Mouse (Mus musculus): Measurements from ENCODE around the gene Sipa1. TPM values are rescaled to one million over a fixed set of nuclear protein-coding genes. Genes with fewer than 3 reads are reported as not detected.
A peak's percentile ranks its signal among the peaks of the same experiment; 100 is the strongest.

Gene Sipa1
- polyA plus RNA-seq (2015; fragmentation: Nextera tagmentation; extraction: Ambion mirVana) = 19.1 and 21.7 TPM in 2 replicates

DNA sequence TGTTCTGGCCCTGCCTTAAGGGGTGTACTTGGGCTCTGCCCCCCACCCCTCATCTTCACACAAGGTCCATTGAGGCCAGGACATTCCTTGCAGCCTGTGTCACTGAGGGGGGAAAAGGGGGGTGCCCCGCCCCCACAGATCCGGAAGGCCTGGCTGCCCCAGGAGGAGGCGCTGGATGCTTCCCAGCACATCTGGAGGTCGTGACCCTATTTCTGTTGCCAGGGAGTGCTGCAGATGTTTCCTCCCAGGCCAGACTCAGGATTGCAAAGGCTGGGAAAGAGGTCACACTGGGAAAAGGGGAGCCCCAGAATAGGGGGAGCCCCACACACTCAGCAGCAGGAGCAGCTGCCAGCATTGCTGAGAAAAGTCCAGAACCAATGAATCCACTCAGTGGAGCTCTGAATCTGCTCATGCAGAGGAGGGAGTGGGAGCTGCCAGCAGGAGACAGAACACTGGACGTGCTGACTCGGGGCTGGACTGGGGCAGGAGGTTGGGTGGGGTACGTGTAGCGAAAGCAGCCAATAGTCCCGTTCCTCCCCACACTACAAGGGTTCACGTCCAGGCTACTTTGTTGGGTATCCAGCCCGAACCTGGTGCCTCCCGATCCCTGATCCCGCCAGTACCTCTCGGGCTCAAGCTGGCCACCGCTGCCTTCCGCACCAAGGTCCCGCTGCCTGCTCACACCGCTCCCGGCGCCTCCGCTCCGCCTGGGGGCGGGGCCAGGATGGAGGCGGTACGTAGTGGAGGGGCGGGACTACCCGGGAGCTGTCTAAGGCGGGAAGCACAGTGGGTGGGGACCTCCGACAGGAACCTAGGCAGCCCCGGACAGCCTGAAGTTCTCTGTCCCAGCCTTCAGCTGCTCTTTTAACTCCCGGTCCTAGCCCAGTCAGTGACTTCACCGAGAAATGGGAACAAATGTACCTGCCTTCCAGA lies at the start of gene Sipa1:
Gene Sipa1 (minus strand): TSS at position 727 of the 933 bp plus-strand sequence.
- Histone ChIP-seq H3K9ac (replicated peaks) (peak within 1 kb of the TSS; percentile 43), H3K4me2 (peak within 1 kb of the TSS; percentile 56), H3K4me3 (replicated peaks) (peak within 1 kb of the TSS; percentile 42), H3K4me1 (peaks cover 19% of the 10 kb centered on the region), H3K27me3 (replicated peaks) (no peaks in the 10 kb centered on the region), H3K36me3 (peaks cover 37% of the 10 kb centered on the region), H3K27ac (replicated peaks) (peak within 1 kb of the TSS; percentile 77), H3K9me3 (replicated peaks) (no peaks in the 10 kb centered on the region)
- 2% methylated on average over 32 of the region's 32 CpGs for WGBS
- ATAC-seq (ENCODE audit: low FRiP score) = peak; percentile 86

DNA sequence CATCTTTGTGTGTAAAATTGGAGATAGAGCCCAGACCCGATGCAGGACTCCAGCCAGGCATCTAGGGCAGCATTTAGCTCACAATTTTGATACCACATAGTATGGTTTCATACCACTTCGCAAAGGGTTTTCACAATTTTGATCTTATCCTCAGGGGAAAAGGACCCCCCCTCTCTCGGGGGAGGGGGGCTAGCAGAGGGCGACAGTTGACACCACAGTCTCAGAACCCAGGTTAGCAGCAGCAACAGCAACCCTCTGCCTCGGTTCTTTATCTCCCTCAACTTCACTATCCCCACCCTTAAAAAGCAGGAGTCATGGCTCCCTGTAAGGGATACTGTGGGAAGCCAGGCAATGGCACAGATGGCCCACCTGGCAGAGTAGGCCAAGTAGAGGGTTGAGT lies 49.7 kb upstream of the Sipa1 start:
- peak overlapping the region; percentile 34; the same call in 1 of the 2 replicates for H3K4me2 ChIP-seq
- peaks cover 44% of the 10 kb centered on the region for H3K36me3 ChIP-seq
- no peak overlapping the region for H3K4me3 ChIP-seq (replicated peaks)
- H3K27me3 ChIP-seq (replicated peaks) = no peaks in the 10 kb centered on the region
- WGBS = 87% methylated on average over 5 of the region's 5 CpGs
- 0 out of 2 replicates have a peak overlapping the region, but pooled peaks have one; percentile 18 for H3K27ac ChIP-seq (replicated peaks)
- H3K9ac ChIP-seq (replicated peaks) = no peak overlapping the region
- no peak for ATAC-seq (ENCODE audit: low FRiP score)
- peaks cover 33% of the 10 kb centered on the region for H3K4me1 ChIP-seq
- no peaks in the 10 kb centered on the region for H3K9me3 ChIP-seq (replicated peaks)

DNA sequence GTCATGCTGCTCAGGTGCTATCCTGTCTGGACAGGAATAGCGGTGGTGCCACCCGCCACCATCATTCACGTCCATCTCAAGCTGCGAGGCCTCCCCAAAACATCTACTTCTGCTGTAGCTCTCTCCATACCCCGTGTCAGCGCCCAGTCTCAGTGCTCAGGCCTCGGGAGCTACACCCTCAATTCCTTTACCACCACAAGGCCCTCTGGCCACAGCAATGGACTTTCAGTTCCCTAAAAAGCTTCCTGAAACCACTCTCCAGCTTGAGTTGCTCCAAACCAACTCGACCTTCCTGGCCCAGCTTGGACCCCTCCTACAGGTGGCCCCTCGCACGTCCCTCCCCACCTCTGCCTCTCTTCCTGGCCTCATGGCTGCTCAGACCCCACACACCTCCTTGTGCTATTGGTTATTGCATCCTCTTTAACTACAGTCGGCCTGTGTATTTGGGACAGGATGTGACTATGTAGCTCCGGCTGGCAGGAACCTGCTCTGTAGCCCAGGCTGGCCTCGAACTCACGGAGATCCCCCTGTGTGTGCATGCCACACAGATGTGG lies 48.5 kb upstream of the Sipa1 start:
- no peak overlapping the region for H3K4me3 ChIP-seq (replicated peaks)
- no peak overlapping the region for H3K9ac ChIP-seq (replicated peaks)
- no peak overlapping the region for H3K27ac ChIP-seq (replicated peaks)
- WGBS = 90% methylated on average over 14 of the region's 14 CpGs
- ATAC-seq (ENCODE audit: low FRiP score) = no peak
- no peak overlapping the region for H3K4me2 ChIP-seq
- no peaks in the 10 kb centered on the region for H3K27me3 ChIP-seq (replicated peaks)
- H3K36me3 ChIP-seq = peaks cover 55% of the 10 kb centered on the region
- H3K9me3 ChIP-seq (replicated peaks) = no peaks in the 10 kb centered on the region
- peaks cover 32% of the 10 kb centered on the region for H3K4me1 ChIP-seq

DNA sequence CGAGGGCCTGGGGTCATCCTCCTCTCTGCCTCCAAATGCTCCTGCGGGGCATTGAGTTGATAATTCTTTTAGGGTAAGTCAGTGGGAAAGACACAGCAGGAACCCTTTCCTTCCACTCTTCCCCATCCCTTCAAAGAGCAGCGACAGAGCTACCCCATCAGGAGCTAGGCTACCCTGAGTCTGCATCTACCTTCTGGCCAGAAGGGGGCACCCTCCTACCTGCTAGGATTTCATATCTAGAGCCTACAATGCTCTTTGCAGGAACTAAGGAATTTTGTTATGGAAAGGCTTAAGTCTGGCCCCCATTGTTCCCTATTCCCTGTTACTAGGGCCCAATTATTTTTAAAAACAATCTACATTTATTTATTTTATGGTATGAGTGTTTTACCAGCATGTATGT lies 47.7 kb upstream of the Sipa1 start:
- Histone ChIP-seq H3K36me3 (peaks cover 58% of the 10 kb centered on the region), H3K4me3 (replicated peaks) (no peak overlapping the region), H3K27me3 (replicated peaks) (no peaks in the 10 kb centered on the region), H3K9ac (replicated peaks) (no peak overlapping the region), H3K27ac (replicated peaks) (no peak overlapping the region), H3K4me2 (no peak overlapping the region), H3K9me3 (replicated peaks) (no peaks in the 10 kb centered on the region), H3K4me1 (peaks cover 26% of the 10 kb centered on the region)
- ATAC-seq (ENCODE audit: low FRiP score) = no peak
- WGBS = 4% methylated on average over 3 of the region's 3 CpGs

DNA sequence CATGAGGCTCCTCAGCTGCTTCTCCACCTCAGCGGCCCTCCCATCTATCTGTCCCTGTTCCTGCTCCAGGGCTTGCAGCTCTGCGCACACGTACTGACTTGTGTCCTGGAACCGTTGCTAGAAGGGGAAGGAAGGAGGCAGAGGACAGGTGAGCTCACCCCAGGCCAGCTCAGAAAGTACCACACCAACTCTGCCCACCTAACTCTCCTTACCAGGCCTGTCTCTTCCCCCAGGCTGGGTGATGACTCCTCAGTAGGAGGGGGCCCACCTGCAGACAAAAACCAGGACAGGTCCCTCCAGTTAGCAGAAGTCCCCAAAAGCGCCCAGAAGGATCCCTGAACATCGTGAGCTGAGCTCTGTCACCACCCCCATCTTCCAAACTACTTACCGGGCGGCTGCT lies 47.1 kb upstream of the Sipa1 start:
- H3K4me3 ChIP-seq (replicated peaks) = no peak overlapping the region
- H3K9me3 ChIP-seq (replicated peaks) = no peaks in the 10 kb centered on the region
- H3K27me3 ChIP-seq (replicated peaks) = no peaks in the 10 kb centered on the region
- no peak overlapping the region for H3K9ac ChIP-seq (replicated peaks)
- H3K4me1 ChIP-seq = peaks cover 23% of the 10 kb centered on the region
- ATAC-seq (ENCODE audit: low FRiP score) = no peak
- 81% methylated on average over 8 of the region's 8 CpGs for WGBS
- H3K4me2 ChIP-seq = no peak overlapping the region
- no peak overlapping the region for H3K27ac ChIP-seq (replicated peaks)
- H3K36me3 ChIP-seq = peaks cover 56% of the 10 kb centered on the region

DNA sequence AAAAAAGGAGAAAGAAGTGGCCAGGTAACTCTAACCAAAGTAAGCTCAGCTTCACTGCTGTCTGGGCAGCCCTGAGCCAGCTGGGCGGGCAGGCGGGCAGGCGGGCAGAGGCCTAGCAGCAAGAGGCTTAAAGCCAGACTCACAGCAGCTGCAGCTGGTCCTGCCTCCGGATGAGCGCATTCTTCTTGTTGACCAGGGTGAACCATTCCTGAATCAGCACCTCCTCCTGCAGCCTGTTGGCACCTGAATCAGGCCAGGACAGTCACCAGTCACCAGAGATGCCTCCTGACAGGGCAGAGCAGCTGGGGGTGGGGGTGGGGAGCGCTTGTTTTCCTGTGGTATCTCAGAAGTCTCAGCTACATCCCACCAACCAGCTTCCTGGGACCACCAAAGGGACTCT lies 46.6 kb upstream of the Sipa1 start:
- WGBS = 92% methylated on average over 6 of the region's 6 CpGs
- peaks cover 51% of the 10 kb centered on the region for H3K36me3 ChIP-seq
- no peak for ATAC-seq (ENCODE audit: low FRiP score)

DNA sequence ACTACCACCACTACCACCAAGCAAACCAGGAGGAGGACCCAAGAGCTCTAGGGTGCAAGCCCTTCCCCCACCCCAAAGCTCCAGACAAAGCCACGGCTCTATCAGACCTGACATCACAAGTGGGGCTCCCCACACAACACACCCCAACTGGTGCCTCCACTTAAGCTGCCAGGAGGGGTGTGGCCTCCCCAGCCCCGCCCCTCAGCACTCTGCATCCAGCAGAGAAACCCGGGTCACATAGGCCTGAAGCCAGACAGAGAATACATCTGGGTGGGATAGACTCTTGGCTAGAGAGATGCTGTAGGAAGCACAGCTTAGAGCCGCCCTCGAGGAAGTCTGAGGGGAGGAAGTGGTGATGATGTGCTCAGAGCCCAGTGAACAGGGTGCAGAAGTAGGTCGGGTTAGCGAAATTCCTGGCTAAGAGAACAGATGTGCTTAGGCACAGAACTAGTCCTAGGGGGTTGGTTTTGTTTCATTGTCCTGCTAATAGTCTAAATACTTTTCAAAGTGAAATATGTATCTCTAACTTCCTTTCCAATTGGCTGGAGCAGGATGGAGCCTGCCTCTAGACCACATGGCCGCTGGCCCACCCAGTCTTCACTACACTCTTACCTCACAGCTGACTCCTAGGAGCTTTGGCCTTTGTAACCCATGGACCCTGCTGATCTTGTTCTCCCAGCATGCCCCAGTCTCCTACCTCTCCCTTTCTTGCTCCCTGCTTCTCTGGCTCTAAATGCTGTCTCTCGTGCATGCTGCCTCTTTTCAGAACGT lies 41.5 kb upstream of the Sipa1 start:
- no peak for ATAC-seq (ENCODE audit: low FRiP score)
- no peaks in the 10 kb centered on the region for H3K9me3 ChIP-seq (replicated peaks)
- no peaks in the 10 kb centered on the region for H3K27me3 ChIP-seq (replicated peaks)
- H3K36me3 ChIP-seq = peaks cover 63% of the 10 kb centered on the region
- WGBS = 51% methylated on average over 10 of the region's 10 CpGs
- no peak overlapping the region for H3K4me3 ChIP-seq (replicated peaks)
- H3K4me1 ChIP-seq = 0 out of 2 replicates have a peak, but pooled peaks cover 5% of the 10 kb centered on the region
- no peak overlapping the region for H3K9ac ChIP-seq (replicated peaks)
- H3K27ac ChIP-seq (replicated peaks) = peak overlapping the region; percentile 37
- no peak overlapping the region for H3K4me2 ChIP-seq

More for the DNA sequence above, 46.6 kb upstream of the Sipa1 start:
- H3K4me1 ChIP-seq = peaks cover 22% of the 10 kb centered on the region
- H3K27me3 ChIP-seq (replicated peaks) = no peaks in the 10 kb centered on the region
- no peak overlapping the region for H3K4me3 ChIP-seq (replicated peaks)
- H3K27ac ChIP-seq (replicated peaks) = no peak overlapping the region
- H3K9ac ChIP-seq (replicated peaks) = no peak overlapping the region
- H3K9me3 ChIP-seq (replicated peaks) = no peaks in the 10 kb centered on the region
- no peak overlapping the region for H3K4me2 ChIP-seq

DNA sequence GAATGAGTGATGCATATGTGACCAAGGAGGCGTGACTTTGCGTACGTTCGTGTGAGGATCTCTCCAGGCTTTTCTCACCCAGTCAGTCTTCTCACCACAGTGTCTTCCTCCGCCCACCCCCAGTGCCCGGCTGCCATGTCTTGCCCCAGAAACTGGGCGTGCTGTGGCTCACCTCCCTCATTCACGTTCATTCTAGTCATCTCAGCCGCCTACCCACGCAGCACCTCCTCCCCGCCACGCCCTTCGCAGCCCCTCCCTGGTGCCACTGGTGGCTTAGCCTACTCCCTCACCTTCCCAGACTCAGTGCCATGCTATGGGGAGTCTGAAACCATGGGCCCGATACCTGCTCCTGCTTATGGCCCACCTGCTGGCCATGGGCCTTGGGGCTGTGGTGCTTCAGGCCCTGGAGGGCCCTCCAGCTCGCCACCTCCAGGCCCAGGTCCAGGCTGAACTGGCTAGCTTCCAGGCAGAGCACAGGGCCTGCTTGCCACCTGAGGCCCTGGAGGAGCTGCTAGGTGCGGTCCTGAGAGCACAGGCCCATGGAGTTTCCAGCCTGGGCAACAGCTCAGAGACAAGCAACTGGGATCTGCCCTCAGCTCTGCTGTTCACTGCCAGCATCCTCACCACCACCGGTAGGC lies 40.8 kb upstream of the Sipa1 start, which contains the start of gene Kcnk7:
Gene Kcnk7 (plus strand): TSS at position 205 of the 638 bp plus-strand sequence.
- Histone ChIP-seq H3K27ac (replicated peaks) (peak within 1 kb of the TSS; percentile 37), H3K36me3 (peaks cover 65% of the 10 kb centered on the region), H3K4me2 (no peak within 1 kb of the TSS), H3K9me3 (replicated peaks) (no peaks in the 10 kb centered on the region), H3K4me3 (replicated peaks) (no peak within 1 kb of the TSS), H3K27me3 (replicated peaks) (no peaks in the 10 kb centered on the region), H3K9ac (replicated peaks) (no peak within 1 kb of the TSS), H3K4me1 (0 out of 2 replicates have a peak, but pooled peaks cover 5% of the 10 kb centered on the region)
- WGBS = 82% methylated on average over 17 of the region's 17 CpGs
- no peak for ATAC-seq (ENCODE audit: low FRiP score)

DNA sequence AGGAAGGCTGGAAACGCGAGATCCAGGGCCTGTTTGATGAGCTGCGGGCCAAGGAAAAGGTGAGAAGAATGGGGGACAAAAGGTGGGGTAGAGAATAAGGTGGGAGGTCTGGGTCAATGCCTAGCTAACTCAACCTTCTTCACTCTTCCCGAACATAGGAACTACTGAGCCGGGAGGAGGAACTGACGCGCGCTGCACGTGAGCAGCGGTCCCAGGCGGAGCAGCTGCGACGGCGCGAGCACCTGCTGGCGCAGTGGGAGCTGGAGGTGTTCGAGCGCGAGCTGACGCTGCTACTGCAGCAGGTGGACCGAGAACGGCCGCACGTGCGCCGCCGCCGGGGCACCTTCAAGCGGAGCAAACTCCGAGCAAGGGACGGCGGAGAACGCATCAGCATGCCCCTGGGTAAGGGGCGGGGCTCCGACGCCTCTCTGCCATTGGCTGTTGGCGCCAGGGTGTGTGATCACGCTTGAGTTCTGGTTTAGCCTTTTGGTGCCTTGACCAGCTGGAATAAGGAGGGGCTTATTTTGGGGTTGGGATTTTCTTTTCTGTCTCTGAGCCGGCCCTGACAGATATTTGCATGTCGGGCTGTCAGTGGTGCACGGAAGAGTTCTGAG lies 32.4 kb upstream of the Sipa1 start:
- Histone ChIP-seq H3K4me1 (peaks cover 44% of the 10 kb centered on the region), H3K9me3 (replicated peaks) (no peaks in the 10 kb centered on the region), H3K4me2 (peak overlapping the region; percentile 53), H3K27ac (replicated peaks) (no peak overlapping the region), H3K36me3 (peaks cover 66% of the 10 kb centered on the region), H3K9ac (replicated peaks) (no peak overlapping the region), H3K27me3 (replicated peaks) (no peaks in the 10 kb centered on the region), H3K4me3 (replicated peaks) (peak overlapping the region; percentile 29)
- 16% methylated on average over 41 of the region's 41 CpGs for WGBS
- no peak for ATAC-seq (ENCODE audit: low FRiP score)

DNA sequence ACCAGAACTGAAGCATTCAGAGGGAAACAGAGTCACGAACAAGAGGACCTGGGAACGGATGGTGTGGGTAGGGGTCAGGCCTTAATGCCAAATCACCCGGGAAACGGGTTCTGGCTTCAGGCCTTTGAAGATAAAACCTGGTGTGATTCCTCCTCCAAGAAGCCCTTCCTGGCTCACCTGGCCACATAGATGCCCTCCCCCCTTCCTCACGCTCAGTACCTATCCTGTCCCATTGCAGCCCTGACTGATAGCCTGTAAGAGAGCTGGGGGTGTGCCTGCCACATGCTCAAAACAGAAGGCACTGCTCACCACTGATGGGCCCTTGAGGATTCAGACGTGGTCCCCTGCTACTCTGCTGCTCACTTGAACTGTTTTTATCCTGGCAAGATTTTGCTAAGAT lies 30.3 kb upstream of the Sipa1 start:
- H3K4me3 ChIP-seq (replicated peaks) = no peak overlapping the region
- H3K9me3 ChIP-seq (replicated peaks) = no peaks in the 10 kb centered on the region
- no peak overlapping the region for H3K27ac ChIP-seq (replicated peaks)
- peaks cover 44% of the 10 kb centered on the region for H3K36me3 ChIP-seq
- H3K9ac ChIP-seq (replicated peaks) = 0 out of 2 replicates have a peak overlapping the region, but pooled peaks have one; percentile 20
- 89% methylated on average over 6 of the region's 6 CpGs for WGBS
- peaks cover 63% of the 10 kb centered on the region for H3K4me1 ChIP-seq
- ATAC-seq (ENCODE audit: low FRiP score) = no peak
- H3K4me2 ChIP-seq = peak overlapping the region; percentile 95; the same call in 1 of the 2 replicates
- H3K27me3 ChIP-seq (replicated peaks) = no peaks in the 10 kb centered on the region

All from neural tube, embryonic 15.5 days (tissue).